Mouse (Mus musculus): ENCODE results near the gene Vps37c. TPM values are rescaled to one million over a fixed set of nuclear protein-coding genes. Genes with fewer than 3 reads are reported as not detected.

Vps37c gene
- total and polyA plus RNA-seq, 2 experiments from 2014 or later = 23.0 to 42.1 TPM

DNA sequence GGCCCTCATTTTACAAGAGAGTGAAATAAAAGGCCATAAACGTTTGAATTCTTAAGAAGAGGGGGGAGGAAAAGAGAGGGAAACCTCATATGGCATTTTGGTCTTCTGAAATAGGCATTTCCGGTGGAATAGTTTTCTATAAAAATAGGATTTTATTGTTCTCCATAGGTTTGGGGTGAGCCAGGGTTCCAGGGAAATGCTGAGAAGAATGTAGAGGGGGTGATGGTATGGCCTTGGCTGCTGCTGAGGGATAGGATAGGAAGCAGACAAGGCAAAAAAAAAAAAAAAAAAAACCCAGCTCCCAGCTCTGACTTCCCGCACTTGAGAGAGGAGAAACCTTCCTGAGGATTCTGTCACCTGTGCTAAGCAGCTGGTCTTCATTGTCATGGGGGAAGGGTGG lies 32.5 kb upstream of the Vps37c start:
- H3K4me3 ChIP-seq (ENCODE audit: low read depth, low read length) = no peak overlapping the region
- no peak for DNase-seq (ENCODE audit: low spot score)
- no peak overlapping the region for H3K9ac ChIP-seq (replicated peaks; ENCODE audit: low read depth, low read length)
- no peaks in the 10 kb centered on the region for H3K27me3 ChIP-seq (ENCODE audit: control insufficient read depth, insufficient read depth, low read length)
- no peak overlapping the region for H3K27ac ChIP-seq (ENCODE audit: low read depth)
- no peak overlapping the region for H3K4me2 ChIP-seq (ENCODE audit: low read depth, low read length)
- no peak for ATAC-seq (ENCODE audit: insufficient read depth, low read depth)
- no peak for TF ChIP-seq CTCF (IDR thresholded peaks at IDR 0.05; ENCODE audit: low read depth)
- TF ChIP-seq EP300 (IDR thresholded peaks at IDR 0.05; ENCODE audit: low read depth) = no peak
- no peaks in the 10 kb centered on the region for H3K9me3 ChIP-seq (replicated peaks; ENCODE audit: control insufficient read depth, low read length)
- H3K4me1 ChIP-seq (ENCODE audit: control insufficient read depth, insufficient read depth) = no peaks in the 10 kb centered on the region
- 50% methylated on average over 3 of the region's 3 CpGs for WGBS
- H3K36me3 ChIP-seq (replicated peaks; ENCODE audit: control insufficient read depth, insufficient read depth, low read length) = no peaks in the 10 kb centered on the region

DNA sequence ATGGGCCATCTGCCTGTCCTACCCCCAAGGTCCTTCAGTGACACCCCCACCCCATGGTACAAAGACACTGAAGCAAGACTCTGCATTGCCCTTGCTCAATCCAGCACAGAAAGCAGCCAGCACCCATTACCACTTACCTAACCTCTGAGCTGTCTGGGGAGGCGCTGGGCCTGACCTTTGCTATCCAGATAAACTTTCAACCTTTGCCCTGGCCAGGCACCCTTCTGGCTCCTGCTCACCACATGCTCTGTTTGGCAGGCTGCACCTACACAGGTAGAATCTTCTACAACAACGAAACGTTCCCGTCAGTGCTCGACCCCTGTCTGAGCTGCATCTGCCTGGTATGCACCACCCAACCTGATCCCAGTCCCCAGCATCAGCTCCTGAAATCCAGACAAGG lies 30.8 kb upstream of the Vps37c start:
- Histone ChIP-seq H3K27ac (ENCODE audit: low read depth) (no peak overlapping the region), H3K9me3 (replicated peaks; ENCODE audit: control insufficient read depth, low read length) (no peaks in the 10 kb centered on the region), H3K4me3 (ENCODE audit: low read depth, low read length) (no peak overlapping the region), H3K27me3 (ENCODE audit: control insufficient read depth, insufficient read depth, low read length) (no peaks in the 10 kb centered on the region), H3K4me2 (ENCODE audit: low read depth, low read length) (no peak overlapping the region), H3K9ac (replicated peaks; ENCODE audit: low read depth, low read length) (no peak overlapping the region), H3K36me3 (replicated peaks; ENCODE audit: control insufficient read depth, insufficient read depth, low read length) (no peaks in the 10 kb centered on the region), H3K4me1 (ENCODE audit: control insufficient read depth, insufficient read depth) (no peaks in the 10 kb centered on the region)
- WGBS = 66% methylated on average over 5 of the region's 5 CpGs
- DNase-seq (ENCODE audit: low spot score) (no peak), ATAC-seq (ENCODE audit: insufficient read depth, low read depth) (no peak)
- no peak for TF ChIP-seq CTCF (IDR thresholded peaks at IDR 0.05; ENCODE audit: low read depth)
- no peak for TF ChIP-seq EP300 (IDR thresholded peaks at IDR 0.05; ENCODE audit: low read depth)

DNA sequence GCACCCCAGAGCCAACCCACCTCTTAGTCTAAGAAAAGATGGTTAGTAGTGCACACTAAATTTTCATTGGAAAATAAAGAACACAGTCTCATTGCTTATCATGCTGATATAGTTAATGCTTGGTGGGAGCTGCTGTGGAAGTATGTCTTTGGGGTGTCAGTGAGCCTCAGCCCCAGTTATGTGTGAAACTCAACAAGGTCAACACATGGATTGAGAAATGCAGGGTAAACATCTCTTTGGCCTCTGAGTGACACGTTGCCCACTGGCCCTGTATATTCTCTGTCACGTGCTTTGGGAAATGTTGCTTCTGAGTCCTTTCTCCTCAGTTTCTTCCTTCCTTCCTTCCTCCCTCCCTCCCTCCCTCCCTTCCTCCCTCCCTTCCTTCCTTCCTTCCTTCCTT lies 30.1 kb upstream of the Vps37c start:
- no peaks in the 10 kb centered on the region for H3K27me3 ChIP-seq (ENCODE audit: control insufficient read depth, insufficient read depth, low read length)
- H3K4me1 ChIP-seq (ENCODE audit: control insufficient read depth, insufficient read depth) = no peaks in the 10 kb centered on the region
- DNase-seq (ENCODE audit: low spot score) (no peak), ATAC-seq (ENCODE audit: insufficient read depth, low read depth) (no peak)
- H3K4me3 ChIP-seq (ENCODE audit: low read depth, low read length) = no peak overlapping the region
- no peak for TF ChIP-seq EP300 (IDR thresholded peaks at IDR 0.05; ENCODE audit: low read depth)
- TF ChIP-seq CTCF (IDR thresholded peaks at IDR 0.05; ENCODE audit: low read depth) = no peak
- H3K4me2 ChIP-seq (ENCODE audit: low read depth, low read length) = no peak overlapping the region
- no peak overlapping the region for H3K9ac ChIP-seq (replicated peaks; ENCODE audit: low read depth, low read length)
- no peaks in the 10 kb centered on the region for H3K9me3 ChIP-seq (replicated peaks; ENCODE audit: control insufficient read depth, low read length)
- H3K36me3 ChIP-seq (replicated peaks; ENCODE audit: control insufficient read depth, insufficient read depth, low read length) = no peaks in the 10 kb centered on the region
- 60% methylated on average over 2 of the region's 2 CpGs for WGBS
- H3K27ac ChIP-seq (ENCODE audit: low read depth) = no peak overlapping the region

DNA sequence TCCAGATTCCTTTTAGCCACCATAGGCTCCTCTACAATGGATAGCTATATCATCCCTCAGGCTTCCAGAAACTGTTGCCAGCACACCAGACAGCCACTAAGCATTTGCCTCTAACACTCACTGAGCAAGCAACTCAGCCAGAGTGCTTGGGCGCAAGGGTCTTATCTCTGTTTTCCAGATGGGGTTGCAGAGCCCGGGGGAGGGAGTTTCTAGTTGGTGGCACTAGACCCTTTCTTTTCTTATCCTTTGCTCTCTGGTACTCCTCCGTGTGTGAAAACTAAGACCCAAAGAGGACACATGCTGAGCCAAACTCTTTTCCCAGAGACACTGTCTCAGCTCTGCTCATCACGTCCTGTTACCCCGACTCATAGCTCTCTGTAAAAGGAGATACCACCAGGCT lies 27.2 kb upstream of the Vps37c start:
- Histone ChIP-seq H3K9me3 (replicated peaks; ENCODE audit: control insufficient read depth, low read length) (no peaks in the 10 kb centered on the region), H3K27ac (ENCODE audit: low read depth) (no peak overlapping the region), H3K36me3 (replicated peaks; ENCODE audit: control insufficient read depth, insufficient read depth, low read length) (no peaks in the 10 kb centered on the region), H3K4me1 (ENCODE audit: control insufficient read depth, insufficient read depth) (no peaks in the 10 kb centered on the region), H3K4me2 (ENCODE audit: low read depth, low read length) (no peak overlapping the region), H3K27me3 (ENCODE audit: control insufficient read depth, insufficient read depth, low read length) (no peaks in the 10 kb centered on the region), H3K9ac (replicated peaks; ENCODE audit: low read depth, low read length) (no peak overlapping the region), H3K4me3 (ENCODE audit: low read depth, low read length) (no peak overlapping the region)
- 43% methylated on average over 5 of the region's 5 CpGs for WGBS
- no peak for DNase-seq (ENCODE audit: low spot score)
- TF ChIP-seq CTCF (IDR thresholded peaks at IDR 0.05; ENCODE audit: low read depth) (no peak), EP300 (IDR thresholded peaks at IDR 0.05; ENCODE audit: low read depth) (no peak)
- ATAC-seq (ENCODE audit: insufficient read depth, low read depth) = no peak

DNA sequence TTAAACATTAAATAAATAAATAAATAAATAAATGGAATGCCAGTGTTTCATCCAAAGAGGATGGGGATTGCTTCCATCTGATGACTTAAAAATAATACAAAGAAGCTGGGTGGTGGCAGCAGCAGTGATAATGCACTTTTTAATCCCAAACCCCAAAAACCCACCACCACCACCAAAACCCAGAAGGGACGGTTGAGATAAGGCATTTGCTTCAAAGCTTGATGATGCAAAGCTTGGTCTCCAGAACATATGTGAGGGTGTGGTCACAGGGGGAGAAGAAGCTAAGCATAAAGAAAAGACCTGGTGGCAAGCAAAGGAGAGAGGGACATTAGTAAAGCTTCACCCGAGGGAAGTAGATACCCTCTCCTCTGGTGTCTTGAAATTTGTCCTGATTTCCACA lies 26.6 kb upstream of the Vps37c start:
- H3K4me2 ChIP-seq (ENCODE audit: low read depth, low read length) = no peak overlapping the region
- H3K4me1 ChIP-seq (ENCODE audit: control insufficient read depth, insufficient read depth) = no peaks in the 10 kb centered on the region
- no peaks in the 10 kb centered on the region for H3K9me3 ChIP-seq (replicated peaks; ENCODE audit: control insufficient read depth, low read length)
- no peak overlapping the region for H3K4me3 ChIP-seq (ENCODE audit: low read depth, low read length)
- TF ChIP-seq CTCF (IDR thresholded peaks at IDR 0.05; ENCODE audit: low read depth) (no peak), EP300 (IDR thresholded peaks at IDR 0.05; ENCODE audit: low read depth) (no peak)
- WGBS = 77% methylated on average over 2 of the region's 2 CpGs
- no peak overlapping the region for H3K27ac ChIP-seq (ENCODE audit: low read depth)
- ATAC-seq (ENCODE audit: insufficient read depth, low read depth) = no peak
- H3K36me3 ChIP-seq (replicated peaks; ENCODE audit: control insufficient read depth, insufficient read depth, low read length) = no peaks in the 10 kb centered on the region
- H3K9ac ChIP-seq (replicated peaks; ENCODE audit: low read depth, low read length) = no peak overlapping the region
- H3K27me3 ChIP-seq (ENCODE audit: control insufficient read depth, insufficient read depth, low read length) = no peaks in the 10 kb centered on the region
- DNase-seq (ENCODE audit: low spot score) = no peak

DNA sequence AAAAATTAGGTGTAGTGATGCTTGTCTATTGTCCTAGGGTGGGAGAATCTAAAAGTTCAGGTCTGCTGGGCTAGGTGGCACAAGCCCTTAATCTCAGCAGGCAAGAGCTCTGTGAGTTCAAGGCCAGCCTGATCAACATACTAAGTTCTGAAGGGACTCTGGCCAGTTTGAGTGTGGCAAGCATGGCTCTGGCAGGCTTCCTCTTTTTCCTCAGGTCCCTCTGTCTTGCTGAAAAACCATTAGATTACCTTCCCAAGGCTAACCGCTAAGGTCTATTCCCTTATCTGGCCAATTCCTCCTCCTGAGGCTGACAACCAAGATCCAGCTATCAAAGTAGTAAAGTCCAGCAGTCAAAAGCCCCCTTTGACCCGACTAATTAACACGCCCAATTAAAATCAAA lies 25.9 kb upstream of the Vps37c start:
- Histone ChIP-seq H3K27ac (ENCODE audit: low read depth) (no peak overlapping the region), H3K36me3 (replicated peaks; ENCODE audit: control insufficient read depth, insufficient read depth, low read length) (no peaks in the 10 kb centered on the region), H3K4me3 (ENCODE audit: low read depth, low read length) (no peak overlapping the region), H3K4me1 (ENCODE audit: control insufficient read depth, insufficient read depth) (no peaks in the 10 kb centered on the region), H3K27me3 (ENCODE audit: control insufficient read depth, insufficient read depth, low read length) (no peaks in the 10 kb centered on the region), H3K9ac (replicated peaks; ENCODE audit: low read depth, low read length) (no peak overlapping the region), H3K9me3 (replicated peaks; ENCODE audit: control insufficient read depth, low read length) (no peaks in the 10 kb centered on the region), H3K4me2 (ENCODE audit: low read depth, low read length) (no peak overlapping the region)
- 46% methylated on average over 3 of the region's 3 CpGs for WGBS
- DNase-seq (ENCODE audit: low spot score) (no peak), ATAC-seq (ENCODE audit: insufficient read depth, low read depth) (no peak)
- no peak for TF ChIP-seq CTCF (IDR thresholded peaks at IDR 0.05; ENCODE audit: low read depth)
- no peak for TF ChIP-seq EP300 (IDR thresholded peaks at IDR 0.05; ENCODE audit: low read depth)

Data from heart, postnatal 0 days (tissue).